Mouse (Mus musculus) spleen, adult 2 months (tissue): ENCODE measurements around the gene Lbr.

Source experiments
- CTCF ChIP-seq: fragments of 200-500 bp; IDR thresholded peaks from 2 replicates; pipeline ENCODE4 v1.5.1; 2011; ENCODE audit warnings: mild to moderate bottlenecking, inconsistent platforms; ENCODE audit not compliant: insufficient read depth, insufficient read length, insufficient replicate concordance; ENCODE audit errors: extremely low read depth
- POLR2A ChIP-seq: fragments of 200-500 bp; IDR thresholded peaks from 2 replicates; pipeline ENCODE4 v1.6.1; 2011; ENCODE audit warnings: low read depth, low read length, inconsistent platforms

DNA sequence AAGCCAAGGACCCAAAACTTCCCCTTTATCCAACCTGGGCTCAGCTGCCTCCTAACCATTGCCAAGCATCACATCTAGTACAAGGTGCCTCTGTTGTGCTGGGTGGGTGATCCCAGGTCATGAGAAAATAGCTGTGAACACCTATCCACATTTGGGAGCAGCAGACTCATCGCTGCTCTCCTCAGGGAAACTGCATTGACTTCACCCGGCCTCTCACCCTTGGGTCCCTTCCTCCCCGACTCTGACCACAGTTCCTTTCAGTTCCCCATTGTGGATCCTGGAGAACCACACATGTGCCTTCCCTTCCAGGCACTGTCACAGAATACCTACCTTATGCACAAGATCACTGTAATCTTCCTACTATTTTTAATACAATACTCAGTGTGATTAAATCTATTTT, 2.9 kb upstream of the Lbr start:
- TF ChIP-seq POLR2A (no peak), CTCF (no peak)
